Mouse (Mus musculus) CH12.LX (cell line): ENCODE results near the gene Olfr1157. TPM values are rescaled to one million over a fixed set of nuclear protein-coding genes. Genes with fewer than 3 reads are reported as not detected.

ENCODE experiments used
- DNase-seq: peaks from one replicate; pipeline ENCODE4 v3.0.0-alpha.2; 2013; ENCODE audit errors: extremely low read depth
- H3K27ac ChIP-seq: 2 replicates; pipeline ENCODE4 v1.5.1; 2012; ENCODE audit warnings: low read depth, mild to moderate bottlenecking, control low read depth, moderate library complexity; ENCODE audit not compliant: insufficient read depth
- H3K27me3 ChIP-seq: replicated peaks from 2 replicates; pipeline ENCODE3; 2012; ENCODE audit warnings: inconsistent platforms
- H3K36me3 ChIP-seq, 2 experiments: replicated peaks in 1 of 2; 2 replicates each; pipeline versions ENCODE3 to v1.6.1; 2012; ENCODE audit warnings: inconsistent platforms in 1 of 2, low read length in 1 of 2, mild to moderate bottlenecking in 1 of 2, mixed read lengths in 1 of 2, moderate library complexity in 1 of 2; ENCODE audit not compliant: control insufficient read depth in 1 of 2, insufficient read depth in 1 of 2
- H3K4me1 ChIP-seq, 2 experiments: 2 replicates each; pipeline ENCODE4 v1.6.1; 2012; ENCODE audit warnings: inconsistent platforms in 1 of 2, moderate library complexity in 1 of 2; ENCODE audit not compliant: insufficient read depth in 2 of 2, control insufficient read depth in 1 of 2
- H3K4me2 ChIP-seq: 2 replicates; pipeline ENCODE4 v1.6.1; 2012; ENCODE audit warnings: low read depth, mild to moderate bottlenecking, control low read depth; ENCODE audit not compliant: poor library complexity, insufficient read depth, severe bottlenecking
- H3K4me3 ChIP-seq, 3 experiments: fragments of 150-350 bp in 1 of 3; sonication (generic) in 1 of 3; replicated peaks in 1 of 3; 2 replicates each; pipeline versions ENCODE3 to v1.5.1; 2011 to 2012; ENCODE audit warnings: low read depth in 2 of 3, low read length in 2 of 3, mild to moderate bottlenecking in 2 of 3, moderate library complexity in 2 of 3, control low read depth in 1 of 3, improper control_type of control experiment in 1 of 3, inconsistent platforms in 1 of 3, mixed read lengths in 1 of 3; ENCODE audit not compliant: poor library complexity in 1 of 3
- H3K79me2 ChIP-seq: replicated peaks from 2 replicates; pipeline ENCODE4 v1.6.1; 2012; ENCODE audit warnings: mild to moderate bottlenecking, moderate library complexity; ENCODE audit not compliant: control insufficient read depth, poor library complexity, insufficient read depth, severe bottlenecking; ENCODE audit errors: extremely low read depth
- H3K9ac ChIP-seq: 2 replicates; pipeline ENCODE4 v1.6.1; 2012; ENCODE audit warnings: low read depth, mild to moderate bottlenecking, control low read depth, moderate library complexity; ENCODE audit not compliant: insufficient read depth
- H3K9me3 ChIP-seq: replicated peaks from 2 replicates; pipeline ENCODE3; 2012; ENCODE audit warnings: low read length, inconsistent platforms, mixed read lengths
- CHD1 ChIP-seq: IDR thresholded peaks from 2 replicates; pipeline ENCODE4 v1.6.1; 2012; ENCODE audit warnings: low read depth, low read length, improper control_type of control experiment, inconsistent platforms
- CHD2 ChIP-seq: IDR thresholded peaks from 2 replicates; pipeline ENCODE4 v1.6.1; 2011; ENCODE audit warnings: low read length, improper control_type of control experiment
- CTCF ChIP-seq, 2 experiments: IDR thresholded peaks in 1 of 2; conservative IDR thresholded peaks in 1 of 2; 2 replicates each; pipeline ENCODE4 v1.5.1; 2011 to 2012; ENCODE audit warnings: low read depth in 2 of 2, low read length in 2 of 2, improper control_type of control experiment in 1 of 2, inconsistent platforms in 1 of 2, mild to moderate bottlenecking in 1 of 2, moderate library complexity in 1 of 2
- ELF1 ChIP-seq: IDR thresholded peaks from 2 replicates; pipeline ENCODE4 v1.6.1; 2014; ENCODE audit warnings: low read depth, mild to moderate bottlenecking, inconsistent platforms, low read length, improper control_type of control experiment
- ETS1 ChIP-seq: conservative IDR thresholded peaks from 2 replicates; pipeline ENCODE4 v1.6.1; 2012; ENCODE audit warnings: low read depth, mild to moderate bottlenecking, inconsistent platforms, low read length, improper control_type of control experiment, moderate library complexity
- HCFC1 ChIP-seq: IDR thresholded peaks from 2 replicates; pipeline ENCODE4 v1.6.1; 2012; ENCODE audit warnings: low read depth, mild to moderate bottlenecking, inconsistent platforms, low read length, improper control_type of control experiment
- IRF4 ChIP-seq: IDR thresholded peaks from 2 replicates; pipeline ENCODE4 v1.6.1; 2014; ENCODE audit warnings: low read depth, mild to moderate bottlenecking, inconsistent platforms, low read length, improper control_type of control experiment
- JUND ChIP-seq: conservative IDR thresholded peaks from 2 replicates; pipeline ENCODE4 v1.6.1; 2011; ENCODE audit warnings: low read depth, low read length, improper control_type of control experiment
- KAT2A ChIP-seq: IDR thresholded peaks from 2 replicates; pipeline ENCODE4 v1.6.1; 2012; ENCODE audit warnings: low read length, improper control_type of control experiment, inconsistent platforms; ENCODE audit not compliant: insufficient replicate concordance
- MAFK ChIP-seq: IDR thresholded peaks from 2 replicates; pipeline ENCODE4 v1.6.1; 2011; ENCODE audit warnings: low read length, improper control_type of control experiment; ENCODE audit not compliant: insufficient replicate concordance
- MAZ ChIP-seq: IDR thresholded peaks from 2 replicates; pipeline ENCODE4 v1.6.1; 2012; ENCODE audit warnings: low read depth, mild to moderate bottlenecking, inconsistent platforms, low read length, improper control_type of control experiment, moderate library complexity
- MEF2A ChIP-seq: IDR thresholded peaks from 2 replicates; pipeline ENCODE4 v1.6.1; 2014; ENCODE audit warnings: low read depth, mild to moderate bottlenecking, inconsistent platforms, low read length, improper control_type of control experiment, borderline replicate concordance
- MYC ChIP-seq: IDR thresholded peaks from 2 replicates; pipeline ENCODE4 v1.6.1; 2011; ENCODE audit warnings: low read depth, mild to moderate bottlenecking, improper control_type of control experiment, low read length
- NELFE ChIP-seq: IDR thresholded peaks from 2 replicates; pipeline ENCODE4 v1.6.1; 2011; ENCODE audit warnings: low read depth, low read length, improper control_type of control experiment
- NRF1 ChIP-seq: IDR thresholded peaks from 2 replicates; pipeline ENCODE4 v1.6.1; 2014; ENCODE audit warnings: low read depth, mild to moderate bottlenecking, inconsistent platforms, low read length, improper control_type of control experiment, moderate library complexity
- PAX5 ChIP-seq: IDR thresholded peaks from 2 replicates; pipeline ENCODE4 v1.6.1; 2012; ENCODE audit warnings: low read length, inconsistent platforms, mixed read lengths
- RCOR1 ChIP-seq: conservative IDR thresholded peaks from 2 replicates; pipeline ENCODE4 v1.6.1; 2012; ENCODE audit warnings: low read depth, mild to moderate bottlenecking, inconsistent platforms, low read length, improper control_type of control experiment
- UBTF ChIP-seq: IDR thresholded peaks from 2 replicates; pipeline ENCODE4 v1.6.1; 2012; ENCODE audit warnings: low read depth, mild to moderate bottlenecking, inconsistent platforms, low read length, improper control_type of control experiment, moderate library complexity
- USF1 ChIP-seq: IDR thresholded peaks from 2 replicates; pipeline ENCODE4 v1.6.1; 2014; ENCODE audit warnings: low read depth, mild to moderate bottlenecking, inconsistent platforms, low read length, improper control_type of control experiment
- USF2 ChIP-seq: conservative IDR thresholded peaks from 2 replicates; pipeline ENCODE4 v1.6.1; 2011; ENCODE audit warnings: low read depth, low read length, improper control_type of control experiment
- ZKSCAN1 ChIP-seq: IDR thresholded peaks from 2 replicates; pipeline ENCODE4 v1.6.1; 2012; ENCODE audit warnings: low read depth, inconsistent platforms, low read length, improper control_type of control experiment, borderline replicate concordance
- ZNF384 ChIP-seq: IDR thresholded peaks from 2 replicates; pipeline ENCODE4 v1.6.1; 2012; ENCODE audit warnings: low read depth, low read length, improper control_type of control experiment, inconsistent platforms
- dilution Hi-C: fragments of 300-500 bp; cut with MboI; formaldehyde crosslinking; loops from 2 replicates; pipeline ENCODE4 v1.14.3; 2020; ENCODE audit warnings: low sequenced_read_pairs; ENCODE audit not compliant: extremely low pct_unique_long_range_greater_than_20kb, extremely low pct_ligation_motif_present
- in situ Hi-C: fragments of 300-500 bp; cut with MboI; formaldehyde crosslinking; loops from 3 replicates; pipeline ENCODE4 v1.14.3; 2019; ENCODE audit warnings: low sequenced_read_pairs, low pct_ligation_motif_present, low pct_unique_long_range_greater_than_20kb, mixed read lengths
- polyA plus RNA-seq: library from polyadenylated mRNA; unstranded; fragments of >175 nt; gene quantifications from 2 replicates; pipeline ENCODE4 v1.2.1, GENCODE M21; 2012; ENCODE audit warnings: low read depth; ENCODE audit not compliant: insufficient read length
- total RNA-seq, 2 experiments: library from RNA; depleted of rRNA; stranded (reverse); fragments of 300-350 nt in 1 of 2; fragments of >200 nt in 1 of 2; gene quantifications; 2 replicates each; pipeline ENCODE4 v1.2.3; 2012 to 2014

The Olfr1157 gene
- total and polyA plus RNA-seq, 3 experiments: not detected

DNA sequence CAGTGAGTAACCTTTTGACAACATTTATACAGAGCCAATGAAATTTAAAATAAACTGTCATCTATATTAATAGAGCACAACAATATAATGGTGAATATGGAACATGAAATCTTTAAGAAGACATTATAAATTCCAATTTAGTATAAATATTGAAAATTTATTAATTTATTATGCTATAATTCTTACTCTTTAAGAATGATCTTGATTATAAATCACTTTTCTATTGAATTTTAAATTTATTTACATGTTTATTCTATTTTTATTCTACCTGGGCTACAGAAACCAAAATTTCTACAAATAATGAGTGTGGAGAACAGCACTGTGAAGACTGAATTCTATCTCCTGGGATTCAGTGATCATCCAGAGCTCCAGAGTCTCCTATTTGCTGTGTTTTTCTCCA lies 21.7 kb upstream of the Olfr1157 start, which contains the start of gene Olfr1158:
Gene Olfr1158 (plus strand): TSS at position 301 of the 400 bp plus-strand sequence.
- H3K9ac ChIP-seq: no peak within 1 kb of the TSS
- H3K4me1 ChIP-seq: no peaks in the 10 kb centered on the region
- H3K79me2 ChIP-seq: no peaks in the 10 kb centered on the region
- no peak for DNase-seq
- no peaks in the 10 kb centered on the region for H3K36me3 ChIP-seq
- dilution Hi-C loops (no loop called here), in situ Hi-C loops (no loop called here)
- TF ChIP-seq CHD2 (no peak), PAX5 (no peak), CTCF (conservative IDR thresholded peaks at IDR 0.05 in 1 of 2, IDR thresholded peaks at IDR 0.05 in 1 of 2; ENCODE audit: low read depth in 2 of 2, low read length in 2 of 2) (no peak), IRF4 (no peak), HCFC1 (no peak), KAT2A (no peak), NELFE (no peak), ZNF384 (no peak), JUND (no peak), USF1 (no peak), USF2 (no peak), ETS1 (no peak), ELF1 (no peak), ZKSCAN1 (no peak)
- no peak within 1 kb of the TSS for H3K4me3 ChIP-seq
- H3K4me2 ChIP-seq: no peak within 1 kb of the TSS
- peaks cover 11% of the 10 kb centered on the region for H3K9me3 ChIP-seq
- no peak within 1 kb of the TSS for H3K27ac ChIP-seq
- H3K27me3 ChIP-seq: no peaks in the 10 kb centered on the region

DNA sequence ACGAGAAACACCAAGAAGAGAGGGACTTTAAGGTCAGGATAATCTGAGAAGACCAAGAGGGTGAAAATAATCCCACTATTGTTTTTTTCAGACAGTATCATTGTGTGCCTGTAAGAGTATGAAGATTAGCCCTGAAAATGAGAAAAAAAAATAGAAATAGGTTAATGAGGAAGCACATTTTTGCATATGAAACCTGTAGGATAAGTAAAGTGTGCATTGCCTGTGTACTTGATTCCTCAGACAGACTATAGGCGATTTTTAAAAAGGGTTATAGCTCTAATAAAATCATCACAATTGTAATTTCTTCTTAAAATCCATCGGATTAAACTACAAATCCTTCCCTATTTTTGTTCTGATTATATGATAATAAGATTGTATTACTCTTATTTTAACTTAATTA lies 6.5 kb upstream of the Olfr1157 start, which contains the start of gene Olfr74:
Gene Olfr74 (minus strand): TSS at position 101 of the 400 bp plus-strand sequence.
- Histone ChIP-seq H3K79me2 (no peaks in the 10 kb centered on the region), H3K9me3 (peaks cover 10% of the 10 kb centered on the region), H3K36me3 (no peaks in the 10 kb centered on the region), H3K9ac (no peak within 1 kb of the TSS)
- TF ChIP-seq MAFK (no peak), MYC (no peak), ZKSCAN1 (no peak), UBTF (no peak), HCFC1 (no peak), MEF2A (no peak), CHD1 (no peak), KAT2A (no peak), CTCF (conservative IDR thresholded peaks at IDR 0.05 in 1 of 2, IDR thresholded peaks at IDR 0.05 in 1 of 2; ENCODE audit: low read depth in 2 of 2, low read length in 2 of 2) (no peak), NRF1 (no peak), MAZ (no peak), ETS1 (no peak), RCOR1 (no peak), CHD2 (no peak)
- TF ChIP-seq, all 38 proteins: peak for 0
- in situ Hi-C loops (no loop called here), dilution Hi-C loops (no loop called here)
- Histone ChIP-seq H3K4me1 (no peaks in the 10 kb centered on the region), H3K27ac (no peak within 1 kb of the TSS), H3K4me2 (no peak within 1 kb of the TSS), H3K4me3 (no peak within 1 kb of the TSS), H3K27me3 (no peaks in the 10 kb centered on the region)
- no peak for DNase-seq
